Mouse (Mus musculus): ENCODE measurements around the gene Mrm2. TPM values are rescaled to one million over a fixed set of nuclear protein-coding genes. Genes with fewer than 3 reads are reported as not detected.

Gene Mrm2
- total and polyA plus RNA-seq, 2 experiments from 2014 or later: 17.8 to 19.5 TPM

GRCm38 (mm10) chr5:140282900-140283299 is 48.8 kb downstream of the Mrm2 start:
- Histone ChIP-seq H3K9me3 (replicated peaks; ENCODE audit: control insufficient read depth, low read length) (no peaks in the 10 kb centered on the region), H3K27me3 (ENCODE audit: control insufficient read depth, insufficient read depth, low read length) (no peaks in the 10 kb centered on the region), H3K4me1 (ENCODE audit: control insufficient read depth, insufficient read depth) (no peaks in the 10 kb centered on the region), H3K9ac (replicated peaks; ENCODE audit: low read depth, low read length) (no peak overlapping the region), H3K4me3 (ENCODE audit: low read depth, low read length) (no peak overlapping the region), H3K27ac (ENCODE audit: low read depth) (peak overlapping the region; percentile 15; the same call in 1 of the 2 replicates), H3K4me2 (ENCODE audit: low read depth, low read length) (no peak overlapping the region), H3K36me3 (replicated peaks; ENCODE audit: control insufficient read depth, insufficient read depth, low read length) (0 out of 2 replicates have a peak, but pooled peaks cover 11% of the 10 kb centered on the region)
- ATAC-seq (ENCODE audit: insufficient read depth, low read depth): no peak
- TF ChIP-seq CTCF (IDR thresholded peaks at IDR 0.05; ENCODE audit: low read depth): no peak
- TF ChIP-seq EP300 (IDR thresholded peaks at IDR 0.05; ENCODE audit: low read depth): no peak
- WGBS: 94% methylated on average over 3 of the region's 3 CpGs
- DNase-seq (ENCODE audit: low spot score): no peak

GRCm38 (mm10) chr5:140282376-140282775 is 49.3 kb downstream of the Mrm2 start:
- H3K9me3 ChIP-seq (replicated peaks; ENCODE audit: control insufficient read depth, low read length): no peaks in the 10 kb centered on the region
- no peak overlapping the region for H3K9ac ChIP-seq (replicated peaks; ENCODE audit: low read depth, low read length)
- H3K27me3 ChIP-seq (ENCODE audit: control insufficient read depth, insufficient read depth, low read length): no peaks in the 10 kb centered on the region
- H3K4me2 ChIP-seq (ENCODE audit: low read depth, low read length): no peak overlapping the region
- peak overlapping the region; percentile 15; the same call in 1 of the 2 replicates for H3K27ac ChIP-seq (ENCODE audit: low read depth)
- WGBS: 88% methylated on average over 8 of the region's 8 CpGs
- TF ChIP-seq CTCF (IDR thresholded peaks at IDR 0.05; ENCODE audit: low read depth) (no peak), EP300 (IDR thresholded peaks at IDR 0.05; ENCODE audit: low read depth) (no peak)
- H3K4me1 ChIP-seq (ENCODE audit: control insufficient read depth, insufficient read depth): no peaks in the 10 kb centered on the region
- no peak overlapping the region for H3K4me3 ChIP-seq (ENCODE audit: low read depth, low read length)
- no peak for DNase-seq (ENCODE audit: low spot score)
- 0 out of 2 replicates have a peak, but pooled peaks cover 11% of the 10 kb centered on the region for H3K36me3 ChIP-seq (replicated peaks; ENCODE audit: control insufficient read depth, insufficient read depth, low read length)
- ATAC-seq (ENCODE audit: insufficient read depth, low read depth): no peak

DNA sequence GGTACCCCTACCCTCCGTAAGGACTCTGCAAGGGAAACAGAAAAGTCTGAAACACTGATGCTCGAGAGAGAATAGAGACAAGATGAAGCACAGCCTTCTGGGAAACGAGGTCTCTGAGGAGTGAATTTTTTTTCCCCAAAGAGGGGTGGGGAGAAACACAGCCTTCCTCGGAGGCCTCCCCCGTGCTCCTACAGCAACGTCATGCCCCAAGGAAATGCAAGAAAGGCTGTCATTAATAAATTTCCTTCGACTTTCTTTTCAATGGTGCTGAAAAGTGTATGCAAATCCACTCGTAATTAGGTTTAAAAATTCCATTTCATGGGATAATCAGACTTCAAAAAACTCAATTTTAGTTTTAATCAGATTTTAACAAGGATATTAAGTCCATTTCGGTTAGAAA is 51.5 kb downstream of the Mrm2 start:
- WGBS: 84% methylated on average over 9 of the region's 9 CpGs
- ATAC-seq (ENCODE audit: insufficient read depth, low read depth) (no peak), DNase-seq (ENCODE audit: low spot score) (no peak)
- Histone ChIP-seq H3K9me3 (replicated peaks; ENCODE audit: control insufficient read depth, low read length) (no peaks in the 10 kb centered on the region), H3K4me3 (ENCODE audit: low read depth, low read length) (no peak overlapping the region), H3K4me2 (ENCODE audit: low read depth, low read length) (no peak overlapping the region), H3K9ac (replicated peaks; ENCODE audit: low read depth, low read length) (no peak overlapping the region), H3K27ac (ENCODE audit: low read depth) (no peak overlapping the region), H3K36me3 (replicated peaks; ENCODE audit: control insufficient read depth, insufficient read depth, low read length) (0 out of 2 replicates have a peak, but pooled peaks cover 19% of the 10 kb centered on the region), H3K27me3 (ENCODE audit: control insufficient read depth, insufficient read depth, low read length) (no peaks in the 10 kb centered on the region), H3K4me1 (ENCODE audit: control insufficient read depth, insufficient read depth) (no peaks in the 10 kb centered on the region)
- no peak for TF ChIP-seq EP300 (IDR thresholded peaks at IDR 0.05; ENCODE audit: low read depth)
- no peak for TF ChIP-seq CTCF (IDR thresholded peaks at IDR 0.05; ENCODE audit: low read depth)

Other genes with a start within 250 kb of the Mrm2 start
- gene Mad1l1, start 10.3 kb downstream of the Mrm2 start, total RNA-seq (2014; rRNA removed; ENCODE audit: low replicate concordance): 10.1 and 20.6 TPM in 2 replicates
- 15.0 and 15.1 TPM in 2 replicates for gene Mad1l1, start 10.3 kb downstream of the Mrm2 start, polyA plus RNA-seq (2015; fragmentation: Nextera tagmentation; extraction: Ambion mirVana)
- gene Nudt1, start 10.2 kb downstream of the Mrm2 start, total RNA-seq (2014; rRNA removed; ENCODE audit: low replicate concordance): 11.3 and 31.0 TPM in 2 replicates
- gene Nudt1, start 10.2 kb downstream of the Mrm2 start, polyA plus RNA-seq (2015; fragmentation: Nextera tagmentation; extraction: Ambion mirVana): 17.4 and 18.1 TPM in 2 replicates
- gene Snx8, start 57.4 kb upstream of the Mrm2 start, total RNA-seq (2014; rRNA removed; ENCODE audit: low replicate concordance): 24.8 and 30.8 TPM in 2 replicates
- gene Snx8, start 57.4 kb upstream of the Mrm2 start, polyA plus RNA-seq (2015; fragmentation: Nextera tagmentation; extraction: Ambion mirVana): 11.7 and 13.3 TPM in 2 replicates
- gene Eif3b, start 87.4 kb upstream of the Mrm2 start, total RNA-seq (2014; rRNA removed; ENCODE audit: low replicate concordance): 37.4 and 38.9 TPM in 2 replicates
- 36.6 and 40.0 TPM in 2 replicates for gene Eif3b, start 87.4 kb upstream of the Mrm2 start, polyA plus RNA-seq (2015; fragmentation: Nextera tagmentation; extraction: Ambion mirVana)
- gene Gm4869, start 113.7 kb upstream of the Mrm2 start, total RNA-seq (2014; rRNA removed; ENCODE audit: low replicate concordance): not detected in 2 replicates
- not detected in 2 replicates for gene Gm4869, start 113.7 kb upstream of the Mrm2 start, polyA plus RNA-seq (2015; fragmentation: Nextera tagmentation; extraction: Ambion mirVana)
- 4.1 and 4.7 TPM in 2 replicates for gene Chst12, start 173.7 kb upstream of the Mrm2 start, total RNA-seq (2014; rRNA removed; ENCODE audit: low replicate concordance)
- 5.9 and 6.6 TPM in 2 replicates for gene Chst12, start 173.7 kb upstream of the Mrm2 start, polyA plus RNA-seq (2015; fragmentation: Nextera tagmentation; extraction: Ambion mirVana)
- not detected in 2 replicates for gene Grifin, start 233.2 kb upstream of the Mrm2 start, total RNA-seq (2014; rRNA removed; ENCODE audit: low replicate concordance)
- gene Grifin, start 233.2 kb upstream of the Mrm2 start, polyA plus RNA-seq (2015; fragmentation: Nextera tagmentation; extraction: Ambion mirVana): not detected in 2 replicates